Mouse (Mus musculus) C2C12 (cell line): ENCODE data around the gene Cabin1.

Experiments used
- CEBPB ChIP-seq: IDR thresholded peaks from one replicate; pipeline ENCODE4 v1.6.1; 2011; ENCODE audit warnings: low read depth, mild to moderate bottlenecking, control low read depth, moderate library complexity
- CTCF ChIP-seq: IDR thresholded peaks from one replicate; pipeline ENCODE4 v1.5.1; 2011; ENCODE audit not compliant: control insufficient read depth, insufficient read depth, insufficient read length
- FOSL1 ChIP-seq: IDR thresholded peaks from one replicate; pipeline ENCODE4 v1.8.0; 2011; ENCODE audit warnings: mild to moderate bottlenecking, low read length; ENCODE audit not compliant: poor library complexity, insufficient read depth, severe bottlenecking
- MAX ChIP-seq: IDR thresholded peaks from one replicate; pipeline ENCODE4 v1.6.1; 2011; ENCODE audit warnings: mild to moderate bottlenecking, control low read depth
- MYOD1 ChIP-seq: IDR thresholded peaks from one replicate; pipeline ENCODE4 v1.6.1; 2011; ENCODE audit warnings: low read depth; ENCODE audit not compliant: control insufficient read depth, insufficient read length
- MYOG ChIP-seq: IDR thresholded peaks from one replicate; pipeline ENCODE4 v1.6.1; 2011; ENCODE audit not compliant: control insufficient read depth, insufficient read length; ENCODE audit errors: extremely low read depth
- USF1 ChIP-seq: IDR thresholded peaks from one replicate; pipeline ENCODE4 v1.6.1; 2011; ENCODE audit warnings: low read depth, mild to moderate bottlenecking, control low read depth, moderate library complexity

- TF ChIP-seq MAX (no peak), CTCF (no peak), MYOG (no peak), USF1 (no peak), MYOD1 (no peak), CEBPB (no peak), FOSL1 (no peak)
Observed at GRCm38 (mm10) chr10:75605162-75605846, 158.8 kb downstream of the Cabin1 start.
